Mouse (Mus musculus): ENCODE measurements at regions not wholly inside any gene's neighbourhood (a gene's known extent, or its start where the extent isn't known, plus 50 kb on each side); places are given as distances from the start of the nearest gene placed in this dataset.
A peak's percentile ranks its signal among the peaks of the same experiment; 100 is the strongest.

DNA sequence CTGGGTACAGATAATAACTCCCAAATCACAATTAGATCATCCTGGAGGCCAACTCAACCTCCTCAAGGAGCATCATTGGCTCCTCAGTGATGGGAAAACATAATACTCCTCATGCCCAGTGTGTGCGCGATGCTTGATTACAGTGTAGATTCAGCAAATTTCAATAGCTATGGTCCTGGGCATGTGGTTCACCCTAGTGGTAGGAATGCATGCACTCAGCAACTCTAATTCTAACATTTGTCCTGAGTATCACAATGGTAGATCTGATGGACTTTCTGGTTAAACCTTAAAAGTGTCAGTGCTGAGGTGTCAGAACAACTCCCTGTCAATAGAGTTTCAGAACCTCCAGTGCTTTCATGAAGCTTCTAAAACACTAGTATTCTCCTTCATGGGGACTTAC is 442.0 kb downstream of the Hsfy2 start:
- no peak for DNase-seq

- DNase-seq, result peak in 1 of 2 experiments; percentile 2
Observed at GRCm38 (mm10) chr1:56183503-56184198, 453.6 kb downstream of the Hsfy2 start.

DNA sequence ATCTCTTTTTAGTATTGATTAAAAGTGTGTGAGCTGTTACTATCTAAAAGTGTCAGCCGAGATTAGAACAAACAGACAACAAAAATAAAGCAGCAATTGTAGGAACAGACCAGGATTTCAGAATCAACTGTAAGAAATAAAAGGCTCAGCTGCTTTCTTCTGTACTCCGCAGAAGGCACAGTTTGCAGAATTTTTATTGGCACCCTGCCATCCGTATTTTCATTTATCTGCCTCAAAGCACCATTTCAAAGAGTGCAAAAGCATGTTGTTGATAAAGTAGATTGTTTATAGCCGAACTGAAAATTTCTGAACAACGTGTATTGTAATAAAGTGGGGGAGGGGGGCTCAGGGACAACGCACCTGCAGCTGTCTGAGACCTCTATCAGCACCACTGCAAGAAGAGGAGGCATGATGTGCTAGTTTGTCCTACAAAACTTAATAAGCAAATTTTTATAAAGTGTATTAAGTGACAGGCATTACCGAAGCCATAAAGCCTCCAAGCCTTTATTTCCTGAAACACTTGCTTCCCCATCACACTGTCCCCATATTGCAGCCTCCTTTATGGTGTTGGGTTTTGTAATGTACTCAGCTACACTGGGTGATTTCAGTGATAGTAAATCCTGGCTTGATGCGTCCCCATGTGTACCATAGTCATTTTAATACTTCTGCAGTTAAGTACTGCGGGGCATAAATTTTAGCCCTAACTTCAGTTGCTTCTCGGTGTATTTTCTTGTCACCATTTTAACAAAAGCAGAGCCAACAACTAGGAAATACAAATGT is 457.8 kb downstream of the Hsfy2 start:
- peak in 1 of 2 experiments; percentile 21 for DNase-seq

GRCm38 (mm10) chr1:56171157-56171556 is 466.1 kb downstream of the Hsfy2 start:
- no peak for DNase-seq

GRCm38 (mm10) chr1:56168712-56169111 is 468.5 kb downstream of the Hsfy2 start:
- no peak for DNase-seq

DNA sequence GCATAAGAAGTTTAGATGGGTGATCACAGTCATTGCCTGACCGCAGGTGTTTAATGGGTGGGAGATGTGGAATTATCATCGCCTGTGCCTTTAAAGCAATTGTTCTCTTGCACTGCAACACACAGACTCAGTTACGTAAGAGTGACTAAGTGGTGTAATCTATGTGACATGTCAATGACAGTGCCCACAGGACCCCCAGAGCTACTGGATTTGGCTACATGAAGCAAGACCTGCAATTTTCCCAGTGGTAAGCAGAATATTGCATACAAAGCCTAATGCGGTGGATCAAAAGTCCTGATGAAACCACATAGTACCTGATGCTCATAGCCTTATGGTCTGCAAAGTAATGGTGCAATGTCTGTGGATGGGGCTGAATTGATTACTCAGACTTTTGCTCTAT is 469.2 kb downstream of the Hsfy2 start:
- no peak for DNase-seq

- DNase-seq, result no peak
Observed at GRCm38 (mm10) chr1:56165228-56165627, 472.0 kb downstream of the Hsfy2 start.

- no peak for DNase-seq
Observed at GRCm38 (mm10) chr1:56164366-56164765, 472.9 kb downstream of the Hsfy2 start.

GRCm38 (mm10) chr1:56130951-56131350 is 506.3 kb downstream of the Hsfy2 start:
- no peak for DNase-seq

DNA sequence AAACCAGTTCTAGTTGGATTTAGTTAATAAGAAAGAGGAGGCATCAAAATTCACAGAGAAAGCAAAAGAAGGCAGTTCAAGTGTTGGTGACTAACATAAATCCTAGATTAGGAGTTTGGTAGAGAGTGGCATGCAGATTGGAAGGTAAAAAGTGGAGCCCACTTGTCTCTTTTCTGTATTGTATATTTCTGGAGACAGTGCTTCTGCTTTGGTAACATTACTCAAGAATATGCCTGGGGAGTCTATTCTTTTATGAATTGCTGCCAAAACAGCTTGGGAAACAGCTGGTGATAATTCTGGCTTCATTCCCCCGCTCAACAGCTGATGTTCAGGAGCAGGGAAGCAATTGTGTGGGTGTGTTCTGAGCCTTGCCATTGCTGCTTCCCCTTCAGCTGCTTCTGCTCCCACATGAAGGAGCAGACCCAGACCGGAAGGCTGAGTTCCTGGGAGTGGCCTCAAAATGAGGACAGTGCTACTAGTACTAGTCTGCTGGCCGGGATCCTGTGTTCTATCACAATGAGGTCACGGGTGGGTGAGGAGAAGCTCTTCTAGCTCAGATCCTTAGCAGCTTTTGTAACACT is 547.9 kb downstream of the Hsfy2 start:
- peak; percentile 4 to 16 for DNase-seq

DNA sequence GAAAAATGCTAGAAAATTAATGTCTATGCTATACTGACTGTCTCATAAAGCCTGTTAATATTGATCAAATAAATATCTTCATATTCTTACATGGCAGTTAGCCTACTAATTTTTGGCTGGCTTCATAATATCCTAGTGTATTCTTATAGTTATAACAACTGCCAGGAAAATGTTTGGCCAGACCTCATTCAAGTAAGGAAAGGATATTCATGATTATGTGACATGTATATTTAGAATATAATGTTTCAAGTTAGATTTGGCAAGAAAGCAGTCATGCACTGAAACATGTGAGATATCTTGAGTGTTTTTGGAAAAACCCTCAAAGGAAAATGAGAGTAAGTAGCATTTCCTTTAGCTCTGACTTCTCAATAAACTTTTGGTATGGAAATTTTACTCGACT is 548.9 kb downstream of the Hsfy2 start:
- DNase-seq, result no peak

DNA sequence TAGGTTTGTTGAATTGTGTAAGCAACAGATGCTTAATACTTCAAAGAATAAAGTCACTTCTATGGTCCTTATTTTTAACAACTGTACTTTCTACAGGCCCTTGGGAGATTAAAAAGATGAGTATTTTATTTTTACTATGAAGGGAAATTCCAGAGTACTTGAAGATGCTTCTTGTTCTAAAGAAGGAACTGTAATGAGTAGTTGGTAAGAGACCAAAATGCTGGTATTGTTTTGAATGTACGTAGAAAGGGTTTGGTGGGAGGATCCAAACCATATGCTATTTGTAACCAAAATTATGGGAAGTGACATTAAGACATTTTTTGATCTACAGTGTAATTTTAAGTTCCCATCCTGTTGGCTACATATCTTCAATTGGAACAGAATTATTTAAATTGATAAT is 560.5 kb downstream of the Hsfy2 start:
- no peak for DNase-seq

DNA sequence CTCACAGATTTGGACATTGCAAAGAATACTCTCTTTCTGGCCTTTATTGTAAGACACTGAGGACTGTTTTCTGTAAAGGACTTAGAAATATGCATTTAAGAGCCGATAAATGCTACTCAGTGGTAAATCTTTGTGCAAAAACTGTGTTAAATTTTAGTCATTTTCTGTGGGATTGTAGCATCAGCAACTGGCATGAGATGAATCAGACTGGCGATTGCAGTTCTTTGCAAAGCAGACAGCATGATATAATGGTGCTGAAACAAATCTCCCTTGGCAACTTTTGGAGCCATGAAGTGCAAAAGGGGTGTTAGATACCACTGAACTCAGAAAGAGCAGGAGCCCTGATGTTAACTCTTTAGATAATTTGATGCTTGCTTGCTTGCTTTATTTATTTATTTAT is 565.0 kb downstream of the Hsfy2 start:
- DNase-seq, result no peak

- no peak for DNase-seq
Observed at GRCm38 (mm10) chr1:56063474-56063873, 573.8 kb downstream of the Hsfy2 start.
